Mouse (Mus musculus) embryonic facial prominence, embryonic 14.5 days (tissue): ENCODE measurements at regions not wholly inside any gene's neighbourhood (a gene's known extent, or its start where the extent isn't known, plus 50 kb on each side); places are given as distances from the start of the nearest gene placed in this dataset.
A peak's percentile ranks its signal among the peaks of the same experiment; 100 is the strongest.

Experiments
- ATAC-seq: fragments of 200-750 bp; cut with Nextera tagmentation; 2 replicates; pipeline ENCODE4 v1.8.0; 2017; ENCODE audit warnings: low read depth, moderate number of reproducible peaks, moderate TSS enrichment
- DNase-seq: peaks from one replicate; pipeline ENCODE4 v3.0.0-alpha.2; 2015; ENCODE audit warnings: low spot score
- H3K27ac ChIP-seq: fragments of 300-500 bp; sonication (generic); replicated peaks from 2 replicates; pipeline ENCODE4 v1.5.1; 2014; ENCODE audit warnings: low read depth, mild to moderate bottlenecking, low read length, moderate library complexity
- H3K27me3 ChIP-seq: fragments of 300-500 bp; sonication (generic); replicated peaks from 2 replicates; pipeline ENCODE4 v1.6.1; 2014; ENCODE audit warnings: low read length; ENCODE audit not compliant: control insufficient read depth, insufficient read depth
- H3K36me3 ChIP-seq: fragments of 300-500 bp; sonication (generic); 2 replicates; pipeline ENCODE4 v1.6.1; 2014; ENCODE audit warnings: low read length, mixed read lengths; ENCODE audit not compliant: control insufficient read depth, insufficient read depth
- H3K4me1 ChIP-seq: fragments of 300-500 bp; sonication (generic); 2 replicates; pipeline ENCODE4 v1.6.1; 2014; ENCODE audit warnings: antibody characterized with exemption, low read length; ENCODE audit not compliant: control insufficient read depth, insufficient read depth
- H3K4me2 ChIP-seq: fragments of 300-500 bp; sonication (generic); 2 replicates; pipeline ENCODE4 v1.6.1; 2014; ENCODE audit warnings: low read depth, mild to moderate bottlenecking, low read length, moderate library complexity, mixed read lengths
- H3K4me3 ChIP-seq: fragments of 300-500 bp; sonication (generic); 2 replicates; pipeline ENCODE4 v1.5.1; 2014; ENCODE audit warnings: low read depth, mild to moderate bottlenecking, low read length
- H3K9ac ChIP-seq: fragments of 300-500 bp; sonication (generic); 2 replicates; pipeline ENCODE4 v1.6.1; 2014; ENCODE audit warnings: low read depth, mild to moderate bottlenecking, low read length, moderate library complexity, mixed read lengths
- H3K9me3 ChIP-seq: fragments of 300-500 bp; sonication (generic); 2 replicates; pipeline ENCODE4 v1.6.1; 2016; ENCODE audit warnings: low read length; ENCODE audit not compliant: control insufficient read depth
- WGBS: fragments of 180-500 bp; shearing (Covaris S2); extraction: QIAGEN DNeasy Blood & Tissue Kit; methylation state at CpG from one replicate; pipeline ENCODE4 v1.1.7; 2014; 5-methylcytosine and 5-hydroxymethylcytosine counted together

DNA sequence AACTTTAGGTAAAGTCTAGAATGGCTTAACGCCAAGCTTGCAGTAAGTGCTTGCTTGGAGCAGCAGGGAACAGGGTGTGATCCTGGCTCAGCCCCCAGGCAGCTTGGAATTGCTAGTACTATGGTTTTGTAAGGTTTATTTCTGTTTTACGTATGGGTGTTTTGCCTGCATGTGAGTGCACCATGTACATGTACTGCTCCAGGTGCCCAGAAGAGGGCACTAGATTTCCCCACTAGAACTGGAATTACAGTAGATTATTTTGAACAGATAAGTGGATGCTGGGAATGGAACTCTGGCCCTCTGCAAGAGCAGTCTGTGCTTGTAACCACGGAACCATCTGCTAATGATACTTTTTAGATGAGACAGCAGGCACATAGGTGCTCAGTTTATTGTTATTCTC is 237.6 kb downstream of the Skap2 start:
- DNase-seq (no peak), ATAC-seq (no peak)
- WGBS, result 78% methylated on average over 3 of the region's 3 CpGs
- H3K4me2 ChIP-seq, result no peak overlapping the region
- no peaks in the 10 kb centered on the region for H3K36me3 ChIP-seq
- no peak overlapping the region for H3K9ac ChIP-seq
- H3K9me3 ChIP-seq, result no peaks in the 10 kb centered on the region
- no peak overlapping the region for H3K27ac ChIP-seq
- no peaks in the 10 kb centered on the region for H3K4me1 ChIP-seq
- H3K27me3 ChIP-seq, result no peaks in the 10 kb centered on the region
- no peak overlapping the region for H3K4me3 ChIP-seq

GRCm38 (mm10) chr6:51785615-51786014 is 226.7 kb downstream of the Skap2 start:
- DNase-seq (peak; percentile 42), ATAC-seq (no peak)
- H3K27ac ChIP-seq, result no peak overlapping the region
- H3K36me3 ChIP-seq, result no peaks in the 10 kb centered on the region
- H3K9ac ChIP-seq, result no peak overlapping the region
- whole genome bisulfite sequencing, result 33% methylated on average over 3 of the region's 3 CpGs
- no peaks in the 10 kb centered on the region for H3K27me3 ChIP-seq
- no peaks in the 10 kb centered on the region for H3K4me1 ChIP-seq
- H3K4me2 ChIP-seq, result no peak overlapping the region
- H3K9me3 ChIP-seq, result no peaks in the 10 kb centered on the region
- no peak overlapping the region for H3K4me3 ChIP-seq

GRCm38 (mm10) chr6:51786836-51787235 is 225.5 kb downstream of the Skap2 start:
- no peak for ATAC-seq
- Histone ChIP-seq H3K4me1 (no peaks in the 10 kb centered on the region), H3K9me3 (no peaks in the 10 kb centered on the region), H3K36me3 (no peaks in the 10 kb centered on the region), H3K27ac (no peak overlapping the region), H3K9ac (no peak overlapping the region), H3K4me2 (no peak overlapping the region), H3K4me3 (no peak overlapping the region), H3K27me3 (no peaks in the 10 kb centered on the region)
- DNase-seq, result no peak
- 71% methylated on average over 3 of the region's 3 CpGs for WGBS

DNA sequence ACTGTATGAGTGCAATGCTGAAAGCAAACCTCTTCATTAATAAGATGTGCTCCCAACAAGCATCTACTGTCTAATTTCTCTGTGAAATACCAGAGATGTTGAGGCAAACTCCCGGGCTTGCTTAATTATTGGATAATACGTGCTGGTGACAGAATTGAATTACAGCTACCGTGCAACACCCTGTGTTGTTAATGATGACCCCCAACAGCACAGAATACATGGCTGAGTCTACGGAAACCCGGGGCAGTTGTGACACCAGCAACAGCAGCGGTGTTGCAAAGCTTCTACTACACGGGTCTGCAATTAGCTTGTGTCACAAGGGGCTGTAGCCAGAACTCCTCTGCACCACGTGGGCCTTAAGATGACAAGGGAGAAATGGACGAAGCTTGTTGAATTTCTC is 224.2 kb downstream of the Skap2 start:
- Histone ChIP-seq H3K9me3 (no peaks in the 10 kb centered on the region), H3K9ac (no peak overlapping the region), H3K4me2 (no peak overlapping the region), H3K27ac (no peak overlapping the region), H3K4me1 (no peaks in the 10 kb centered on the region), H3K36me3 (no peaks in the 10 kb centered on the region), H3K4me3 (no peak overlapping the region), H3K27me3 (no peaks in the 10 kb centered on the region)
- no peak for DNase-seq
- ATAC-seq, result no peak
- WGBS, result 81% methylated on average over 9 of the region's 9 CpGs

DNA sequence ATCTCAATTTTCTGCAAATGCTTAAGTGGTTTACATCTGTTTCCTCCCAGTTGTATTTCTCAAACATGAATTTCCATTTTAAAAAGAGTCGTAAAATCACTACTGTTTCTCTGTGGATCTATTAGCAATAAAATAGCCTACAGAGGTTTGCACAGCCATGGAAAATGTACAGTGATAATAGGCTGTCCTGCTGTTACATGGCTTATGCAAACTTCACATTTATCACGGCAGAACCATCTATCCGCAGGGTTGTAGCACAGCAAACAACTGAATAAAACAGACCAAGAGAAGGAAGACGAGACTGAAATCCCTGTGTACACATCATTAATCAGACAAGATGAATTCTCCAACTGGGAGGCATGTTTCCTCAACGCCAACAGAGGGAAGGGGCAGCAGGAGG is 222.1 kb downstream of the Skap2 start:
- WGBS, result 71% methylated on average over 5 of the region's 5 CpGs
- ATAC-seq, result no peak

DNA sequence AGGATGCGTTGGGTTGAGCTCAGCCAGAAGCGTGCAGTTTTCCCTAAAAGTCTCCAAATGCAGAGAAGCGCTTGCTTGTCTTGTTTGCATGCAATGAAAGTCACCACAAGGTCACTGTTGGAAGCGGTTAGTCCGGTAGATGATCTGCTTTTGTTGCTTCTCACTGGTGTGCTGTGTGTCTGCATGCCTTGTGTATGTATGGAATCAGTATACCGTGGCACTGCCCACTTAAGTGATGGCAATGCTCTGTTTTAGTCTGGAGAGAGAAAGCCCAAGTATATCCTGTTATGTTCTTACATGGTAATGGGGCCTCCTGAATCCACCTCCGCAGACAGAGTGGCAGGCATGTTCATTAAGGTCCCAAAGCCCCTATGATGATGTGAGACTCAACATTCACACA is 221.7 kb downstream of the Skap2 start:
- whole genome bisulfite sequencing, result 86% methylated on average over 7 of the region's 7 CpGs
- Histone ChIP-seq H3K9ac (no peak overlapping the region), H3K36me3 (no peaks in the 10 kb centered on the region), H3K27me3 (no peaks in the 10 kb centered on the region), H3K4me3 (no peak overlapping the region), H3K4me2 (no peak overlapping the region), H3K4me1 (no peaks in the 10 kb centered on the region), H3K27ac (no peak overlapping the region), H3K9me3 (no peaks in the 10 kb centered on the region)
- ATAC-seq (no peak), DNase-seq (no peak)

More for the DNA sequence above, 222.1 kb downstream of the Skap2 start:
- Histone ChIP-seq H3K27me3 (no peaks in the 10 kb centered on the region), H3K4me3 (no peak overlapping the region), H3K4me1 (no peaks in the 10 kb centered on the region), H3K4me2 (no peak overlapping the region), H3K27ac (no peak overlapping the region), H3K9me3 (no peaks in the 10 kb centered on the region), H3K36me3 (no peaks in the 10 kb centered on the region), H3K9ac (no peak overlapping the region)
- DNase-seq, result no peak

DNA sequence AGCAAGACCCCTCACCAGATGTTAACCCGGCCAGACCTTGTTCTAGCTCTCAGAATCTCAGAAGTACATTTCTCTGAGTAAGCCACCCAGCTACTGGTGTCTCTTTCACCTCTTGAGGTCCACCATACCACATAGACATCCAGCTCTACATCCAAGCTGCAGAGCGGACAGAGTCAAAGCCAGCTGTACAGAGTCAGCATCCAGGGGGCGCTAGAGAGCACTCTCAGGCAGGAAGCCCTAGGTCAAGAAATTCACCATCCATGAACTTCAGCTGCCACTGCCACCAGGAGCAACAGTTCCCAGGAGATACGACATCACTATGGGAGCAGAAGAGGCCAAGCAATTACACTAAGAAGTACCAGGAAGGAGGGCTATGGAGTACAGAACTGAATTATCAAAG is 217.0 kb downstream of the Skap2 start:
- DNase-seq, result no peak
- no peak for ATAC-seq
- WGBS, result 59% methylated on average over 4 of the region's 4 CpGs
- no peaks in the 10 kb centered on the region for H3K9me3 ChIP-seq
- H3K27me3 ChIP-seq, result no peaks in the 10 kb centered on the region
- H3K4me1 ChIP-seq, result no peaks in the 10 kb centered on the region
- no peaks in the 10 kb centered on the region for H3K36me3 ChIP-seq
- no peak overlapping the region for H3K4me3 ChIP-seq
- H3K9ac ChIP-seq, result no peak overlapping the region
- H3K27ac ChIP-seq, result no peak overlapping the region
- no peak overlapping the region for H3K4me2 ChIP-seq

DNA sequence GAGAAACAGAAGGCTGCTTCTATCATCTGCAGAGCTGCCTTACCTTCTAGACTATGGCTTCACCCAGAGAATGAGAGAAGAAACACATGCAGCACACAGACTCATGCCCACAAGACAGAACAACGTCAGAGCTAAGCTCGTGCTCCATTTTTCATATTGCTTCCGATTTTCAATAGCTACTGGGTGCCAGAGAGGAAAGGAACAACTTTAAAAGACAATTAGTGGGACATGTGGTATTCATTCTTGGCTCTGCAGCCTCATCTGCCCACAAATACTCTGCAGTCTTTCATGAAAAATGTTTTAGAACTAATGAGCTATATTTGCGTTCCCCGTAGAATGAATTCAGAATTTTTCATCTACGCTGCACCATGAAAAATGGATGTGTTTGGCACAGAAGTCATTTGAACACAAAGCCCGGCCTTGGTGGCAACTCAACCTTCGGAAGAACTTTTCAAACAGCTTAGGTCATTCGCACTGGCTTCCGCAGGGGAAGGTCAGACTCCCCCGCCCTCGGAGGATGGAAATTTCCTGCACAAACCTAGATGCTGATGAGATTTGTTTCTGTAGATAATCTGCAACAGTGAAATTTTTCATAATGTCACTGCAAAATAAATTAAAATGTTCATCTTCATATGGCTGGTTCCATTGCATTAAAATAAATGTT is 213.6 kb downstream of the Skap2 start:
- 67% methylated on average over 12 of the region's 12 CpGs for WGBS
- Histone ChIP-seq H3K4me3 (no peak overlapping the region), H3K27ac (no peak overlapping the region), H3K4me2 (no peak overlapping the region), H3K36me3 (no peaks in the 10 kb centered on the region), H3K9ac (no peak overlapping the region), H3K4me1 (no peaks in the 10 kb centered on the region), H3K27me3 (no peaks in the 10 kb centered on the region), H3K9me3 (no peaks in the 10 kb centered on the region)
- ATAC-seq, result no peak
- no peak for DNase-seq

GRCm38 (mm10) chr6:51805656-51806055 is 206.7 kb downstream of the Skap2 start:
- WGBS, result 81% methylated on average over 7 of the region's 7 CpGs
- no peaks in the 10 kb centered on the region for H3K9me3 ChIP-seq
- no peak for ATAC-seq

More at GRCm38 (mm10) chr6:51805656-51806055, 206.7 kb downstream of the Skap2 start:
- Histone ChIP-seq H3K4me2 (no peak overlapping the region), H3K9ac (no peak overlapping the region), H3K4me3 (no peak overlapping the region), H3K27ac (no peak overlapping the region), H3K27me3 (no peaks in the 10 kb centered on the region), H3K36me3 (no peaks in the 10 kb centered on the region), H3K4me1 (no peaks in the 10 kb centered on the region)
- DNase-seq, result no peak
